Mouse (Mus musculus) ovary, postnatal 10 days (tissue): Measurements from ENCODE around the gene Xbp1.
A peak's percentile ranks its signal among the peaks of the same experiment; 100 is the strongest.
"Not testable (repeated sequence)": the region's sequence is repeated elsewhere in the genome, so short reads cannot be mapped to it uniquely, and the experiment has no call there.

Source experiments
- DNase-seq: peaks from one replicate; pipeline ENCODE4 v3.0.0; 2022; ENCODE audit warnings: low spot score

Xbp1 gene

DNA sequence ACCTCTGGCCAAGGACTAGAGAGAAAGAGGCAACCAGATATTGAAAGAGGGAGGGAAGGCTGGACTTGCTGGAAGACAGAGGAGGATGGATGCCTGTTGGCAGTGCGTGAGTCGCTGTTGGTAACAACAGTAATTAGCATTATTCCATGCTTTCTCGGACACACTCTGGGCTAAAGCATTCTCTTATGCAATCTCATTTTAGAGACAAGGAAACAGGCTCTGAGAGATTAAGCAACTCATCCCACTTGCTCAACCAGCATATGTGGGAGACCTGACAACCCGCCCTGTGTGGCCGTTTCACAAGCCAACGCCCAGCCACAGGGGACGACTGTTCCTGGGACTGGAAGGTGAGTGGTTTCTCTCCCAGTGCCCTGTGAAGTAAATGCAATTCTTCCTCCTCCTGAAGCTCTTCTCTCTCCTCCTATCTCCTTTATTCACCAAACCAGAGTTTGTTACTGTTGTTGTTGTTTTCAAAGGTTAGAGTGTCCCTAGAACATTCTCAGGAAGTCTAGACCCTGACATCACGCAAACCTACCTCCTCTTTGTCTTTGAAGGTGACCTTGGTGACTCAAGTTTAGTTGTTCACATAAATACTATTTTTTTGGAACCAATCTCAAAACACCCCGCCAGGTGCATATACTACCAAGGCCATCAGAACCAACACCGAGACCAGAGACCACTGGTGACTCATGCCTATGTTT is 18.0 kb upstream of the Xbp1 start:
- no peak for DNase-seq

GRCm38 (mm10) chr11:5505856-5506575 is 14.4 kb upstream of the Xbp1 start:
- no peak for DNase-seq

DNA sequence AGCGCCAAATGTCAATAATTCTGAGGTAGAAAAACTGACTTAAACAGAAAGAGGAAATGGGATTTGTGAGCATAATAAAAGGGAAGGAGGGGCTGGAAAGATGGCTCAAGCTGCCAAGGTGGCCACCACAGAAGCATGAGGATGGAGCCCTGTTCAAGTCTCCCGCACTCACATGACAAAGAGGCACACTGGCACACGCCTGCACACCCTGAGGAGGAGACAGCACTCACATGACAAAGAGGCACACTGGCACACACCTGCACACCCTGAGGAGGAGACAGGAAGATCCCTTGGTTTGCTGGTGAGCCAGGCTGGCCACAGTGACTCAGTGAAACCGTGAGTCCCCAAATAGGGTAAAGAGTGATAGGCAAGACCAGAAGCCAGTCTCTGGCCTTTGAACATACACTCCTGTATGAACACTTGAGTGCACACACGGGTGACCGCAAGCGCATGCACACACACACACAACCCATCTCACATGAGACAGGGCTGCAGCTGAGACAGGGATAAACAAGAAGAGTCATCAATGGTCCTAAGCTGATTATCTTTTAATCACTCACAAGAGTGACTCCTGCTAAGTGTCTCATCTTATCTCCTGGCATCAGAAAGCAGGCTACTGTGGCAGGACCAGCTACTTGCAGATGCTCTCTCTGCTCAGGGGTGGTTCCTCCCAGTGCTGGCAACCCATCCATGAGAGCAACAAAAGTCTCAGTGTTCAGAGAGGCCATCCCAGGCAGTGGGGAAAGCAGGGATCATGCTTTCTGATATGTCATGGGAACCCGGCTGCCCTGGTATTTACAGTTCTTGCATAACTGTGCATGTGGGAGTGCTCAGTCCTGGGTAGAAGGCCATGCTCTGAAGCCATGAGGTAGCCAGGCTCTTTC is 11.0 kb upstream of the Xbp1 start:
- DNase-seq, result no peak

- DNase-seq, result no peak
These were observed 10.4 kb upstream of the Xbp1 start for GRCm38 (mm10) chr11:5510099-5510391.

DNA sequence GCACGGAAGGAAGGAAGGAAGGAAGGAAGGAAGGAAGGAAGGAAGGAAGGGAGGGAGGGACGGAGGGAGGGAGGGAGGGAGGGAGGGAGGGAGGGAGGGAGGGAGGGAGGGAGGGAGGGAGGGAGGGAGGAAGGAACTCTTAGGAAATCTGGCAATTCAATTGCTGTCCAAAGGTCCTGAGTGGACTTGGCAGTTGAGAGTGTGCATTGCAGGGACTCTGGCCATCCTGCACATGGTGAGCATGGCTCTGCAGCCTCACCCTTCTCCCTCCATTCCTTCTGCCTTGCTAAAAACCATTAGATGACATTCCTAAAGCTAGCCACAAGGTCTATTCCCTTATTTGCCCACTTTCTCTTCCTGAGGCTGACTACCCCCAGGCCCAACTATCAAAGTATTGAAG is 9.8 kb upstream of the Xbp1 start:
- DNase-seq, result not testable (repeated sequence)

DNA sequence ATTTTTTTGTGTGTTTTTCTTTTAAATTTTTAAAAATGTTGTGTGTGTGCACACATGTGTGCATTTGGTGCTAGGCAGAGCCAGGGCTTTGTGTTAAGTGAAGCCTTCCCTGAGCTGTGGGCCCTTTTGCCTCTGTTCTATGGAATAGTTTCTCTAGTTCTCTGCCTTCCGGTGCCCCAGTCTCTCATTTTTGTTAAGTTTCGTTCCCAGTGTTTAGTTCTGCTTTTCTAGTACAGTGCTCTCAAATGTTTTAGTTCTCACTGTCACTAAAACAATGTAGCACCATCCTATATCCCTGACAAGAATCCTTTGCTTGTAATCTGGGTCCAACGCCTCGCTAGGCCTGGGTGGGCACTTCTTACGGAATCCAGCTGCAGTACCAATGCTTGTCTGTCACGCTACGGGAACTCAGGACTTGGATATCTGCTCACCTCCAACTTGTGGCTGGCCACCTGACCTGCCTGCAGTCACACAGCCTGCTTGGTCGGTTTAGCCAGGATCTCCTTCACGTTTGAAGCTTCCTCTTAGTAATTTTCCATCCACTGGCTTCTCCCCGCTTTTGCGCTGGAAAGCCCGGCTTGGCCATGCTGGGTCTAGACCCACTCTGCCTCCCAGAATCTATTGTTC is 8.2 kb upstream of the Xbp1 start:
- DNase-seq, result no peak

DNA sequence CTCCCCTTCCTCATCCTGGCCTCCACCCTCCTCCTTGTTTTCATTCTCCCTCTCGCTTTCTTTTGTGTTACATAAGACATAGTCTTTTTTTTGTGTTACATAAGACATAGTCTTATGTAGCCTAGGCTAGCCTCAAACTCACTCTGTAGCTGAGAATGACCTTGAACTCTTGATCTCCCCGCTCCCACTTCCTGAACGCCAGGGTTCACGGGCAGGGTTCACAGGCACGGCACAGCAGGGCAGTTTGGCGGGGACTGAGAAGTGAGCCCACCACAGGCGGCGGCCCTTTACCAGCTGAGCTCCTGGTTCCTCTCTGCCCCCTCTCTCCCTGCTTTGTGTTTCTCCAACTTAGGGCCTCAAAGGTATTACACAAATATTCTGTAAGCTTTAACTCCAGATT is 7.5 kb upstream of the Xbp1 start:
- no peak for DNase-seq

DNA sequence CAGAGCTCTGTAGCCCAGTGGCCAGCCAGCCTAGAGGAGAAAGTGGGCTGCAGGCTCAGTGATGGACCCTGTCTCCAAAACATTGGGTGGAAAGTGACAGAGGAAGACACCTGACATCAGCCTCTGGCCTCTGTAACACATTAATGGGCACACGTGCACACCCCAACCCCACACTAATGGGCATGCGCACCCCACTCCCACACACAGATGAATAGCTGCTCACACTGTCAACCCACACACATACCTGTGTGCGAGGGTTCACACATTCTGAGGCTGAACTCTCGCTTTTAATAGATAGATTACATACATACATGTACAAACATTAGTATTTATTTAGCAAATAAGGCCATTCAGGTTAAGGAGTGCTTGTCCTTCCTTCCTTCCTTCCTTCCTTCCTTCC is 6.4 kb upstream of the Xbp1 start:
- DNase-seq, result no peak

GRCm38 (mm10) chr11:5515196-5515595 is 5.3 kb upstream of the Xbp1 start:
- no peak for DNase-seq

DNA sequence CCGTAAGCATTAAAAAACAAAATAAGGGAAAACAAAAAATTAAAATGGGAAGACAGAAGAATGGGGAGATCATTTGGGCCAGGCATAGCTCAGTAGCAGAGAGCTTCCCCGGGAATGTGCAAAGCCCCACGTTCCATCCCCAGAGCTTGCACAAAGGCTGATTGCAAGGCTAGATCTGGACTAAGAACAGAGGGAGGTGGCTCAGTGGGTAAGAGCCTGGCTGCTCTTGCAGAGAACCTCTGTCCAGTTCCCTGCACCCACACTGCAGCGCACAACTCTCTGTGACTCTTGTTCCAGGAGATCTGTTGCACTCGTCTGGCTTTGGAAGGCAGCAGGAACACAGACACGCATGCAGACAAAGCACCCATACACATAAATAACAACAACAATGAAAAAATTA is 4.8 kb upstream of the Xbp1 start:
- DNase-seq, result no peak

DNA sequence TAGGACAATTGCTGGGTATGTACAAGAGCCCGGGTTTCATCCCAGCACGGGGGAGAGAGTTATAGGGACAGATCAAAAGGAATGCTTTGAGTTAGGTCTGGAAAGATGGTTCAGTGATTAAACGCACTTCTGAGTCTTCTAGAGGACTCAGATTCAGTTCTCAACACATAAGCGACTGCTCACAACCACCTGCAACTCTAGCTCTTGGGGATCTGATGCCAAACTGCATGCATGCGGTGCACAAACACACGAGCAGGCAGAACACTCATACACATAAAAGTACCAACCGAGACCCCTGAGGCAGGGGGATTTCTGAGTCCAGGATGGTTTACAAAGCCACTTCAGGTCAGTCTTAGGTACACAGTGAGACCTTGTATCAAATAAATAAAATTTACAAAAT is 4.3 kb upstream of the Xbp1 start:
- DNase-seq, result no peak

DNA sequence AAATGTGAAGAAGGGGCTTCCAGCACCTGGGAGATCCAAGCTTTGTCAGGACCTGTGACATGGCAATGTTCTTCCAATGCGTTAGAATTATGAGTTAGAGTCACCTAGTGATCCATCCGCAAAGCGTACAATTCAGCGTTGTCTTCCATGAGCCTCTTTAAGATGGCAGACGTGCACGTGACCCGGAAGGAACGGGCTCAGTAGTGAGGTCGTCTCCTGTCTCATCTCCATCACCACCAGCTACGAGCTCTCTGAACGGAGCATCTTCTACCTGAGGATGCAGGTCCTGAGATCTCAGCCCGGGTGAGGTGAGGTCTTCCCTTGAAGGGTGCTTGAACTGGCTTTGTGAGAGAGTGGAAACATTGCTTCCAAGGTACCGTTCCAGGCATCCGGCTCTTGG is 3.8 kb upstream of the Xbp1 start:
- DNase-seq, result no peak

GRCm38 (mm10) chr11:5517346-5517745 is 3.1 kb upstream of the Xbp1 start:
- no peak for DNase-seq

DNA sequence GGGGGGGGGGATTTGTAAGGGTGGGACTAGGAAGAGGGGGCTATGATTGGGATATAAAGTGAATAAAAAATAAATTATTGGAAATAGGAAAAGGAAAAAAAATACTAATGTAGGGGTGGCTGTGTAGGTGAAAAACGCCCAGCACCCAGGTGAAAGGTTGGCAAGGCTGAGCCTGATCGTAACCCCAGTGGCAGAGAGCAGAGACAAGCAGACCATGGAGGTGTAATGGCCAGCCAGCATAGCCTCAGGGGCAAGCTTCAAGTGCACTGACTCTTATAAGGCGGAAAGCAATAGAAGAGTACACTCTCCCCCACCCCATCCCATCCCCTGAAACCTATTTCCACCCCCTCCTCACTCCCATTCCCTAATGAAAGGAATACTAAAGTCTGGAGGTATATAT is 778 bp upstream of the Xbp1 start:
- no peak for DNase-seq

GRCm38 (mm10) chr11:5521266-5521515 is 732 bp downstream of the Xbp1 start:
- no peak for DNase-seq

GRCm38 (mm10) chr11:5521516-5522291 is 1.2 kb downstream of the Xbp1 start:
- peak; percentile 29 for DNase-seq

DNA sequence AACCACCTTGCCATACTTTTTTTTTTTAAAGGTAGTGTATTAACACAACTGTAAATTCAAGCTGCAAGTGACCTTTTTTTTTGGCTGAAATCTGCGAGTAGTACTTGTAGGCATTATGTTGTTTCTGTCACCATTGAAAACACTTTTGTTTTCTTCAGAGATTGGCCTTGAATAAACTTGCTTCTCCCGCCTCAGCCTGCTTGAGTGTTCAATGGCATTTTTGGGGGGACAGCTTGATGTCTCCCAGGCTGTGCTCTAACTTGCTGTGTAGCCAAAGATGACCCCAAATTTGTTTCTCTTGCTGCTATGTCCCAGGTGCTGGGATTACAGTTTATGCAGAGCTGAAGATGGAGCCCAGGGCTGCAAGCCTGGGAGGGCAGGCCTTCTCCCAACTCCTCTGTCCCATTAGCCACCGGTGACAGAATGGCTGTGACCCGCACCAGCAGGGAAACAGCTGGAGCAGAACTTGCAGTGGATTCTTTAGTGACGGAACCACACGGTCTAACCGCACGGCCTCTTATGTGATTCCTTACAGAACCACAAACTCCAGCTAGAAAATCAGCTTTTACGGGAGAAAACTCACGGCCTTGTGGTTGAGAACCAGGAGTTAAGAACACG is 2.4 kb downstream of the Xbp1 start:
- no peak for DNase-seq

GRCm38 (mm10) chr11:5525418-5525817 is 5.0 kb downstream of the Xbp1 start:
- DNase-seq, result no peak

GRCm38 (mm10) chr11:5526573-5527439 is 6.3 kb downstream of the Xbp1 start:
- no peak for DNase-seq

GRCm38 (mm10) chr11:5527865-5528523 is 7.5 kb downstream of the Xbp1 start:
- no peak for DNase-seq
